Mouse (Mus musculus) liver, postnatal 0 days (tissue): ENCODE data around the gene Bms1. TPM values are rescaled to one million over a fixed set of nuclear protein-coding genes. Genes with fewer than 3 reads are reported as not detected.

Experiments used
- ATAC-seq: fragments of 200-750 bp; cut with Nextera tagmentation; 2 replicates; pipeline ENCODE4 v1.8.0; 2017; ENCODE audit warnings: mild to moderate bottlenecking, moderate library complexity
- DNase-seq: peaks from one replicate; pipeline ENCODE4 v3.0.0-alpha.2; 2016
- H3K27ac ChIP-seq: fragments of 300-500 bp; sonication (generic); 2 replicates; pipeline ENCODE4 v1.5.1; 2014; ENCODE audit warnings: antibody characterized with exemption, moderate library complexity, mild to moderate bottlenecking, low read depth
- H3K27me3 ChIP-seq: fragments of 300-500 bp; sonication (generic); 2 replicates; pipeline ENCODE4 v1.6.1; 2014; ENCODE audit warnings: low read length, control low read depth, mixed read lengths; ENCODE audit not compliant: insufficient read depth
- H3K36me3 ChIP-seq: fragments of 300-500 bp; sonication (generic); replicated peaks from 2 replicates; pipeline ENCODE4 v1.6.1; 2014; ENCODE audit warnings: mild to moderate bottlenecking, control low read depth, low read length, moderate library complexity, mixed read lengths; ENCODE audit not compliant: insufficient read depth
- H3K4me1 ChIP-seq: fragments of 300-500 bp; sonication (generic); 2 replicates; pipeline ENCODE4 v1.6.1; 2014; ENCODE audit warnings: antibody characterized with exemption, mild to moderate bottlenecking, control low read depth; ENCODE audit not compliant: insufficient read depth
- H3K4me2 ChIP-seq: fragments of 300-500 bp; sonication (generic); 2 replicates; pipeline ENCODE4 v1.6.1; 2014; ENCODE audit warnings: low read depth, mild to moderate bottlenecking, low read length, moderate library complexity, mixed read lengths
- H3K4me3 ChIP-seq: fragments of 300-500 bp; sonication (generic); 2 replicates; pipeline ENCODE4 v1.5.1; 2014; ENCODE audit warnings: low read depth, low read length
- H3K9ac ChIP-seq: fragments of 300-500 bp; sonication (generic); replicated peaks from 2 replicates; pipeline ENCODE4 v1.6.1; 2014; ENCODE audit warnings: mild to moderate bottlenecking, moderate library complexity
- H3K9me3 ChIP-seq: fragments of 300-500 bp; sonication (generic); 2 replicates; pipeline ENCODE4 v1.6.1; 2016; ENCODE audit warnings: mild to moderate bottlenecking, control low read depth, low read length, mixed read lengths
- CTCF ChIP-seq: sonication (generic); IDR thresholded peaks from 2 replicates; pipeline ENCODE4 v1.5.1; 2016; ENCODE audit warnings: antibody characterized with exemption, low read depth
- EP300 ChIP-seq: IDR thresholded peaks from 2 replicates; pipeline ENCODE4 v1.6.1; 2016; ENCODE audit warnings: antibody characterized with exemption, low read depth, mild to moderate bottlenecking
- WGBS: fragments of 180-500 bp; shearing (Covaris S2); extraction: QIAGEN DNeasy Blood & Tissue Kit; methylation state at CpG from one replicate; pipeline ENCODE4 v1.1.7; 2014; ENCODE audit not compliant: insufficient replicate concordance; 5-methylcytosine and 5-hydroxymethylcytosine counted together
- polyA plus RNA-seq: library from polyadenylated mRNA; unstranded; fragments of >200 nt; fragmentation: Nextera tagmentation; extraction: Ambion mirVana; gene quantifications from 2 replicates; pipeline ENCODE4 v1.2.1, GENCODE M21; 2015

The Bms1 gene
- polyA plus RNA-seq: 6.5 and 8.5 TPM in 2 replicates

- peak; percentile 98 for ATAC-seq
- Histone ChIP-seq H3K36me3 (peaks cover 25% of the 10 kb centered on the region), H3K27me3 (no peaks in the 10 kb centered on the region), H3K4me3 (peak within 1 kb of the TSS; percentile 67), H3K9me3 (no peaks in the 10 kb centered on the region), H3K4me2 (peak within 1 kb of the TSS; percentile 76), H3K9ac (peak within 1 kb of the TSS; percentile 69), H3K4me1 (peaks cover 9% of the 10 kb centered on the region), H3K27ac (peak within 1 kb of the TSS; percentile 86)
- DNase-seq: peak; percentile 95
- TF ChIP-seq EP300: peak; percentile 57; the same call in 1 of the 2 replicates
- peak; percentile 99 for TF ChIP-seq CTCF
- 1% methylated on average over 66 of the region's 67 CpGs for WGBS
Measured at GRCm38 (mm10) chr6:118419050-118419920, at the start of gene Bms1. Bms1 (minus strand) TSS chr6:118419474.

DNA sequence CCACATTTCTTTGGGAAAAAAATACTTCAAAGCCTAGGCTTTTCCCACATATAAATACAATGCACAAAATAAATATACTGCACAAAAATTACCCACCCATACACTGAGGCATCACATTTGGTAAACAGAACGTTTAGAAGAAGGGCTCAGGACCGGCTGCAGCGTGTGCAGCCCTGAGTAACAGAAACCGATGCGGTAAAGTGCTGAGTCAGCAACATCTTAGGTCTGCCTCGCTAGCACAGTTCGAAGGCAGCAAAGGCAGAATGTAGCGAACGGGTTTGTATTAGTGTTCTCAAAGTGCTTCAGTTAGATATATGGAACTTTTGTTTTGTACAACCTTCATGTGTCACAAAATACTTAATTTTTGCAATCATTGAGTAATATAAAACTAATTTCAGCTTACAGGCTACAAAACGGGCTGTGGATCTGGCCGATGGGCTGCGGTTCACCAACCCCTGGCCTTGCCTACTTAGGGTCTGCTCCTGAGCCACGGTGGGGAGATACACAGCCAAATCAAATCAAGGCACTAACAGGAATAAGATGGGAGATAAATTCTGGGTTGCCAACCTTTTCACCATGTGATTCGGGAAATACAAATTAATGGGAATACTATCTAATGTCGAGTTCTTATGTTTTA, 42.9 kb upstream of the Bms1 start:
- H3K27ac ChIP-seq: no peak overlapping the region
- DNase-seq (no peak), ATAC-seq (no peak)
- H3K4me3 ChIP-seq: no peak overlapping the region
- no peak overlapping the region for H3K9ac ChIP-seq
- peaks cover 9% of the 10 kb centered on the region for H3K36me3 ChIP-seq
- H3K4me2 ChIP-seq: no peak overlapping the region
- WGBS: 79% methylated on average over 15 of the region's 15 CpGs
- TF ChIP-seq CTCF (no peak), EP300 (no peak)
- no peaks in the 10 kb centered on the region for H3K9me3 ChIP-seq
- H3K27me3 ChIP-seq: no peaks in the 10 kb centered on the region
- H3K4me1 ChIP-seq: no peaks in the 10 kb centered on the region

- H3K36me3 ChIP-seq: no peaks in the 10 kb centered on the region
- no peak overlapping the region for H3K27ac ChIP-seq
- H3K4me3 ChIP-seq: no peak overlapping the region
- H3K4me1 ChIP-seq: peaks cover 3% of the 10 kb centered on the region; the same call in 1 of the 2 replicates
- no peak overlapping the region for H3K4me2 ChIP-seq
- ATAC-seq: no peak
- H3K9ac ChIP-seq: no peak overlapping the region
- no peak for DNase-seq
- no peak for TF ChIP-seq CTCF
- no peak for TF ChIP-seq EP300
- no peaks in the 10 kb centered on the region for H3K27me3 ChIP-seq
- WGBS: 83% methylated on average over 1 of the region's 1 CpGs
- H3K9me3 ChIP-seq: no peaks in the 10 kb centered on the region
Measured at GRCm38 (mm10) chr6:118457726-118458125, 38.5 kb upstream of the Bms1 start.

- ATAC-seq (peak; percentile 90), DNase-seq (peak; percentile 76)
- Histone ChIP-seq H3K27me3 (no peaks in the 10 kb centered on the region), H3K4me2 (peak within 1 kb of the TSS; percentile 87), H3K4me3 (peak within 1 kb of the TSS; percentile 62), H3K4me1 (peaks cover 3% of the 10 kb centered on the region; the same call in 1 of the 2 replicates), H3K9ac (peak within 1 kb of the TSS; percentile 67), H3K36me3 (no peaks in the 10 kb centered on the region), H3K9me3 (no peaks in the 10 kb centered on the region), H3K27ac (peak within 1 kb of the TSS; percentile 59; the same call in 1 of the 2 replicates)
- WGBS: under 1% methylated on average over 43 of the region's 43 CpGs
- peak; percentile 53 for TF ChIP-seq CTCF
- no peak for TF ChIP-seq EP300
Measured at GRCm38 (mm10) chr6:118455042-118455631, 35.9 kb upstream of the Bms1 start, which contains the start of gene Zfp248. Zfp248 (minus strand) TSS chr6:118455528.

DNA sequence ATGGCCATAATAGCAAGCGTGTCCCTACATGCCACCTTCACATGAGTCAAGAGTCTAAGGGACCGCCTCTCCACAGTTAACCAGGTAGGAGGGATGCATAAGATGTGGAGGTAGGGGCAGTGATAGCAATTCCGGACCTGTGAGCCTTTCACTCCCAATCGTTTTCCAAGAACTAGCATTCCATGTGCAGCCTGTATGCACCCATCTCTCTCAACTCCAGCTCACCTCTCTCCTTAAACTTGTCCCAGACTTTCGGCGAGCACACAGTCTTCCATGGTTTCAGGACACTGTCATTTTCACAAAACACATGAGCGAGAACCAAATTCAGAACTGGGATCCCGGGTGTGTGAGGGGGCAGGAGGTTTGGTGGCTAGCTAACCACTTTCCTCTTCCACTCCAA, 35.2 kb upstream of the Bms1 start:
- Histone ChIP-seq H3K27ac (no peak overlapping the region), H3K4me3 (peak overlapping the region; percentile 62), H3K4me2 (peak overlapping the region; percentile 87), H3K9me3 (no peaks in the 10 kb centered on the region), H3K4me1 (peaks cover 3% of the 10 kb centered on the region; the same call in 1 of the 2 replicates), H3K9ac (peak overlapping the region; percentile 67; the same call in 1 of the 2 replicates), H3K36me3 (no peaks in the 10 kb centered on the region), H3K27me3 (no peaks in the 10 kb centered on the region)
- ATAC-seq (no peak), DNase-seq (no peak)
- WGBS: 49% methylated on average over 8 of the region's 8 CpGs
- TF ChIP-seq EP300 (no peak), CTCF (no peak)

DNA sequence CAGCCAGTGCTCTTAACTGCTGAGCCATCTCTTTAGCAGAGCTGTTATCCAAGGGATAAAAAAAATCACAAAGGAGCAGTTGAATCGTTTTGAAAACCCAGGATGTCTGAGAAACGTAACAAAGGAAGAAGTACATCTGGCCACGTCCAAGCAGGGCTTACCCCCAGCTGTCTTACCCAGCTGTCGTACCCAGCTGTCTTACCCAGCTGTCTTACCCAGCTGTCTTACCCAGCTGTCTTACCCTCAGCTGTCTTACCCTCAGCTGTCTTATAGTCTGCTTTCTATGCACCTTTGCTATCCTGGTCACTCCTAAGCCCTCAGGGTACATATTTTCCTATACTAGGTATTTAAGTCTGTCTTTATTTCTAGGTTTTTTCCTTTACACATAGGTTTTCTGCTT, 12.2 kb upstream of the Bms1 start:
- TF ChIP-seq EP300 (no peak), CTCF (no peak)
- H3K36me3 ChIP-seq: peaks cover 10% of the 10 kb centered on the region
- H3K4me2 ChIP-seq: no peak overlapping the region
- H3K9me3 ChIP-seq: peaks cover 3% of the 10 kb centered on the region; the same call in 1 of the 2 replicates
- no peak for ATAC-seq
- H3K4me1 ChIP-seq: no peaks in the 10 kb centered on the region
- no peak for DNase-seq
- no peak overlapping the region for H3K4me3 ChIP-seq
- 73% methylated on average over 4 of the region's 4 CpGs for WGBS
- H3K9ac ChIP-seq: no peak overlapping the region
- no peak overlapping the region for H3K27ac ChIP-seq
- no peaks in the 10 kb centered on the region for H3K27me3 ChIP-seq
